Mouse (Mus musculus): ENCODE measurements at regions not wholly inside any gene's neighbourhood (a gene's known extent, or its start where the extent isn't known, plus 50 kb on each side); places are given as distances from the start of the nearest gene placed in this dataset.
A peak's percentile ranks its signal among the peaks of the same experiment; 100 is the strongest.

- TF ChIP-seq MAX (IDR thresholded peaks at IDR 0.05; ENCODE audit: low read depth): no peak
- TF ChIP-seq USF1 (IDR thresholded peaks at IDR 0.05; ENCODE audit: low read depth): no peak
- no peak for TF ChIP-seq SRF (IDR thresholded peaks at IDR 0.05; ENCODE audit: control insufficient read depth, insufficient read length, low read depth)
- TF ChIP-seq POLR2A (IDR thresholded peaks at IDR 0.05; ENCODE audit: insufficient read length, low read depth): no peak
- no peak overlapping the region for H3K4me2 ChIP-seq (ENCODE audit: low read depth)
- no peak overlapping the region for H3K4me3 ChIP-seq
- H3K79me2 ChIP-seq (ENCODE audit: control insufficient read depth, insufficient read depth): no peaks in the 10 kb centered on the region
- no peak overlapping the region for H3ac ChIP-seq (ENCODE audit: control insufficient read depth, insufficient read length)
- H3K36me3 ChIP-seq (ENCODE audit: control insufficient read depth, insufficient read depth): no peaks in the 10 kb centered on the region
- no peaks in the 10 kb centered on the region for H3K27me3 ChIP-seq (ENCODE audit: control insufficient read depth, insufficient read depth, insufficient read length)
These were observed 336.6 kb downstream of the Rnd3 start for GRCm38 (mm10) chr2:50812296-50812695.

- H3K27me3 ChIP-seq (ENCODE audit: control insufficient read depth, insufficient read depth, insufficient read length): no peaks in the 10 kb centered on the region
- H3K79me2 ChIP-seq (ENCODE audit: control insufficient read depth, insufficient read depth): no peaks in the 10 kb centered on the region
- H3K4me2 ChIP-seq (ENCODE audit: low read depth): no peak overlapping the region
- H3K4me3 ChIP-seq: no peak overlapping the region
- no peaks in the 10 kb centered on the region for H3K36me3 ChIP-seq (ENCODE audit: control insufficient read depth, insufficient read depth)
- H3ac ChIP-seq (ENCODE audit: control insufficient read depth, insufficient read length): no peak overlapping the region
- TF ChIP-seq MAX (IDR thresholded peaks at IDR 0.05; ENCODE audit: low read depth): no peak
- no peak for TF ChIP-seq TCF12 (IDR thresholded peaks at IDR 0.05; ENCODE audit: insufficient read depth, poor library complexity, severe bottlenecking)
- TF ChIP-seq SRF (IDR thresholded peaks at IDR 0.05; ENCODE audit: control insufficient read depth, insufficient read length, low read depth): no peak
- TF ChIP-seq POLR2AphosphoS2 (IDR thresholded peaks at IDR 0.05; ENCODE audit: insufficient read length, low read depth): no peak
- no peak for TF ChIP-seq MYOD1 (IDR thresholded peaks at IDR 0.05; ENCODE audit: control insufficient read depth in 1 of 3, insufficient read length in 2 of 3, low read depth in 2 of 3)
- no peak for TF ChIP-seq REST (IDR thresholded peaks at IDR 0.05; ENCODE audit: insufficient read depth, insufficient read length)
These were observed 338.4 kb downstream of the Rnd3 start for GRCm38 (mm10) chr2:50810336-50811066.

- Histone ChIP-seq H3K4me2 (ENCODE audit: low read depth) (no peak overlapping the region), H3K27me3 (ENCODE audit: control insufficient read depth, insufficient read depth, insufficient read length) (no peaks in the 10 kb centered on the region), H3K79me2 (ENCODE audit: control insufficient read depth, insufficient read depth) (no peaks in the 10 kb centered on the region), H3K36me3 (ENCODE audit: control insufficient read depth, insufficient read depth) (no peaks in the 10 kb centered on the region), H3K4me3 (no peak overlapping the region), H3ac (ENCODE audit: control insufficient read depth, insufficient read length) (no peak overlapping the region)
- TF ChIP-seq POLR2A (IDR thresholded peaks at IDR 0.05; ENCODE audit: insufficient read length, low read depth) (no peak), MYOD1 (IDR thresholded peaks at IDR 0.05; ENCODE audit: control insufficient read depth in 1 of 3, insufficient read length in 2 of 3, low read depth in 2 of 3) (no peak), SRF (IDR thresholded peaks at IDR 0.05; ENCODE audit: control insufficient read depth, insufficient read length, low read depth) (no peak), TCF12 (IDR thresholded peaks at IDR 0.05; ENCODE audit: insufficient read depth, poor library complexity, severe bottlenecking) (no peak), POLR2AphosphoS2 (IDR thresholded peaks at IDR 0.05; ENCODE audit: insufficient read length, low read depth) (no peak), REST (IDR thresholded peaks at IDR 0.05; ENCODE audit: insufficient read depth, insufficient read length) (no peak), MAX (IDR thresholded peaks at IDR 0.05; ENCODE audit: low read depth) (no peak), USF1 (IDR thresholded peaks at IDR 0.05; ENCODE audit: low read depth) (no peak)
These were observed 339.1 kb downstream of the Rnd3 start for GRCm38 (mm10) chr2:50809823-50810222.

GRCm38 (mm10) chr2:50807162-50807960 is 341.6 kb downstream of the Rnd3 start:
- Histone ChIP-seq H3K27me3 (ENCODE audit: control insufficient read depth, insufficient read depth, insufficient read length) (no peaks in the 10 kb centered on the region), H3K4me3 (no peak overlapping the region), H3ac (ENCODE audit: control insufficient read depth, insufficient read length) (no peak overlapping the region), H3K4me2 (ENCODE audit: low read depth) (no peak overlapping the region), H3K36me3 (ENCODE audit: control insufficient read depth, insufficient read depth) (no peaks in the 10 kb centered on the region), H3K79me2 (ENCODE audit: control insufficient read depth, insufficient read depth) (no peaks in the 10 kb centered on the region)
- no peak for TF ChIP-seq TCF12 (IDR thresholded peaks at IDR 0.05; ENCODE audit: insufficient read depth, poor library complexity, severe bottlenecking)
- TF ChIP-seq MYOD1 (IDR thresholded peaks at IDR 0.05; ENCODE audit: control insufficient read depth in 1 of 3, insufficient read length in 2 of 3, low read depth in 2 of 3): no peak
- TF ChIP-seq TCF3 (IDR thresholded peaks at IDR 0.05; ENCODE audit: insufficient read length, low read depth): no peak
- no peak for TF ChIP-seq MAX (IDR thresholded peaks at IDR 0.05; ENCODE audit: low read depth)
- no peak for TF ChIP-seq E2F4 (IDR thresholded peaks at IDR 0.05; ENCODE audit: insufficient read depth)
- no peak for TF ChIP-seq MYOG (IDR thresholded peaks at IDR 0.05; ENCODE audit: control insufficient read depth in 1 of 3, insufficient read depth in 1 of 3, insufficient read length in 2 of 3, low read depth in 2 of 3)
- no peak for TF ChIP-seq CEBPB (IDR thresholded peaks at IDR 0.05; ENCODE audit: insufficient read depth, poor library complexity, severe bottlenecking)
- TF ChIP-seq POLR2A (IDR thresholded peaks at IDR 0.05; ENCODE audit: insufficient read length, low read depth): no peak
- TF ChIP-seq USF1 (IDR thresholded peaks at IDR 0.05; ENCODE audit: low read depth): no peak
- no peak for TF ChIP-seq SRF (IDR thresholded peaks at IDR 0.05; ENCODE audit: control insufficient read depth, insufficient read length, low read depth)
- no peak for TF ChIP-seq REST (IDR thresholded peaks at IDR 0.05; ENCODE audit: insufficient read depth, insufficient read length)
- no peak for TF ChIP-seq POLR2AphosphoS2 (IDR thresholded peaks at IDR 0.05; ENCODE audit: insufficient read length, low read depth)

- H3K4me3 ChIP-seq: no peak overlapping the region
- peak overlapping the region; percentile 26 for H3K4me2 ChIP-seq (ENCODE audit: low read depth)
- TF ChIP-seq POLR2A (IDR thresholded peaks at IDR 0.05; ENCODE audit: insufficient read length, low read depth) (no peak), MAX (IDR thresholded peaks at IDR 0.05; ENCODE audit: low read depth) (no peak), E2F4 (IDR thresholded peaks at IDR 0.05; ENCODE audit: insufficient read depth) (no peak), MYOG (IDR thresholded peaks at IDR 0.05; ENCODE audit: control insufficient read depth in 1 of 3, insufficient read depth in 1 of 3, insufficient read length in 2 of 3, low read depth in 2 of 3) (no peak), SRF (IDR thresholded peaks at IDR 0.05; ENCODE audit: control insufficient read depth, insufficient read length, low read depth) (no peak), MYOD1 (IDR thresholded peaks at IDR 0.05; ENCODE audit: control insufficient read depth in 1 of 3, insufficient read length in 2 of 3, low read depth in 2 of 3) (peak in 2 of 3 experiments; percentile 30 to 52), CEBPB (IDR thresholded peaks at IDR 0.05; ENCODE audit: insufficient read depth, poor library complexity, severe bottlenecking) (no peak)
- H3K36me3 ChIP-seq (ENCODE audit: control insufficient read depth, insufficient read depth): no peaks in the 10 kb centered on the region
- H3K27me3 ChIP-seq (ENCODE audit: control insufficient read depth, insufficient read depth, insufficient read length): no peaks in the 10 kb centered on the region
- H3K79me2 ChIP-seq (ENCODE audit: control insufficient read depth, insufficient read depth): no peaks in the 10 kb centered on the region
- no peak overlapping the region for H3ac ChIP-seq (ENCODE audit: control insufficient read depth, insufficient read length)
These were observed 343.3 kb downstream of the Rnd3 start for GRCm38 (mm10) chr2:50805645-50806044.

Data from myocyte (in vitro differentiated cells).